Comparison of ENCODE assay signal across 26 mouse cellular contexts in genomic region chr19:57577256-57577655, GRCm38 (mm10). TPM values are rescaled to one million over a fixed set of nuclear protein-coding genes. Genes with fewer than 3 reads are reported as not detected.
DNase-seq lines count a peak whose midpoint lies in the region; ATAC-seq lines count a peak whose summit lies in the region.
"Had no signal": no experiment of that assay in that cellular context is flagged by ENCODE, and none has a peak within 500 bp of the region (broad histone marks: within the 10 kb centered on the region; RNA-seq: fewer than 3 reads in every experiment).

No protein-coding gene starts in this region.

- H3K9me3 ChIP-seq in forebrain, embryonic 15.5 days, result no peaks in the 10 kb centered on the region
- no peaks in the 10 kb centered on the region for H3K9me3 ChIP-seq in forebrain, embryonic 14.5 days (replicated peaks; ENCODE audit: control insufficient read depth, low read length)
- H3K9me3 ChIP-seq: embryonic facial prominence, embryonic 12.5 days; G1E; heart, embryonic 12.5 days; limb, embryonic 13.5 days; liver, embryonic 12.5 days had no signal

- no peaks in the 10 kb centered on the region for H3K27me3 ChIP-seq in forebrain, embryonic 15.5 days
- no peaks in the 10 kb centered on the region for H3K27me3 ChIP-seq in forebrain, embryonic 14.5 days (replicated peaks; ENCODE audit: control insufficient read depth, insufficient read depth, low read length)
- H3K27me3 ChIP-seq: embryonic facial prominence, embryonic 12.5 days; heart, embryonic 12.5 days; limb, embryonic 13.5 days; liver, embryonic 12.5 days; midbrain, embryonic 12.5 days had no signal

- no peak overlapping the region for H3K4me2 ChIP-seq in forebrain, embryonic 15.5 days (replicated peaks)
- H3K4me2 ChIP-seq in forebrain, embryonic 14.5 days (ENCODE audit: low read length), result no peak overlapping the region
- H3K4me2 ChIP-seq: embryonic facial prominence, embryonic 12.5 days; heart, embryonic 12.5 days; limb, embryonic 13.5 days; liver, embryonic 12.5 days; midbrain, embryonic 12.5 days had no signal

- H3K27ac ChIP-seq in forebrain, embryonic 15.5 days (replicated peaks), result 0 out of 2 replicates have a peak overlapping the region, but pooled peaks have one; percentile 10
- no peak overlapping the region for H3K27ac ChIP-seq in forebrain, embryonic 14.5 days (ENCODE audit: low read depth, low read length)
- H3K27ac ChIP-seq: embryonic facial prominence, embryonic 12.5 days; kidney, postnatal 0 days; limb, embryonic 13.5 days; liver, embryonic 12.5 days; stomach, postnatal 0 days had no signal

- no peak overlapping the region for H3K9ac ChIP-seq in forebrain, embryonic 15.5 days (replicated peaks)
- H3K9ac ChIP-seq in forebrain, embryonic 14.5 days (ENCODE audit: low read length), result no peak overlapping the region
- H3K9ac ChIP-seq: embryonic facial prominence, embryonic 12.5 days; heart, embryonic 12.5 days; limb, embryonic 13.5 days; liver, embryonic 12.5 days; midbrain, embryonic 12.5 days had no signal

- no peak for DNase-seq in forebrain, embryonic 14.5 days (ENCODE audit: low spot score)
- DNase-seq in layer of hippocampus, adult 9-11 months, result peak; percentile 39
- no peak for DNase-seq in layer of hippocampus, postnatal 25 days (ENCODE audit: extremely low spot score in 1 of 2, low spot score in 1 of 2)
- peak; percentile 30 for DNase-seq in right cerebral cortex, adult 18-20 months
- DNase-seq in right cerebral cortex, postnatal 4 days, result no peak
- no peak for DNase-seq in gastrocnemius, postnatal 25 days
- DNase-seq: adrenal gland, adult 8-10 months; cerebellum, adult 18-20 months; cerebellum, postnatal 14 days; gastrocnemius, postnatal 10 days; heart, adult 18-20 months; heart, postnatal 10 days; lung, adult 18-20 months; lung, postnatal 10 days; thymus, adult 2 months had no signal

- WGBS in forebrain, embryonic 15.5 days, result 41% methylated on average over 6 of the region's 6 CpGs
- WGBS in forebrain, embryonic 14.5 days, result 62% methylated on average over 6 of the region's 6 CpGs

- no peaks in the 10 kb centered on the region for H3K36me3 ChIP-seq in forebrain, embryonic 15.5 days
- no peaks in the 10 kb centered on the region for H3K36me3 ChIP-seq in forebrain, embryonic 14.5 days (ENCODE audit: control insufficient read depth, insufficient read depth, low read length)
- H3K36me3 ChIP-seq: embryonic facial prominence, embryonic 12.5 days; G1E; heart, embryonic 12.5 days; limb, embryonic 13.5 days; liver, embryonic 12.5 days; midbrain, embryonic 12.5 days had no signal

- H3K4me1 ChIP-seq in forebrain, embryonic 15.5 days, result peaks cover 33% of the 10 kb centered on the region
- H3K4me1 ChIP-seq in forebrain, embryonic 14.5 days (ENCODE audit: control insufficient read depth, insufficient read depth, low read length), result peaks cover 13% of the 10 kb centered on the region
- H3K4me1 ChIP-seq: heart, embryonic 12.5 days; limb, embryonic 13.5 days; liver, embryonic 12.5 days had no signal

- ATAC-seq in forebrain, embryonic 15.5 days (replicated peaks), result no peak
- ATAC-seq in forebrain, embryonic 14.5 days, result no peak
- ATAC-seq: activated CD4-positive, CD25-positive, alpha-beta regulatory T cell, adult 4 months; liver, embryonic 12.5 days had no signal

- no peak overlapping the region for H3K4me3 ChIP-seq in forebrain, embryonic 15.5 days
- H3K4me3 ChIP-seq in forebrain, embryonic 14.5 days (ENCODE audit: low read depth, low read length), result no peak overlapping the region
- H3K4me3 ChIP-seq: embryonic facial prominence, embryonic 12.5 days; erythroblast, embryonic 14.5 days; heart, embryonic 12.5 days; limb, embryonic 13.5 days; liver, embryonic 12.5 days; midbrain, embryonic 12.5 days had no signal

RNA-seq across cellular contexts. Expression of gene Atrnl1, which starts 33.6 kb away (rescaled TPM):
- polyA plus RNA-seq in forebrain, embryonic 15.5 days (2015; fragmentation: Nextera tagmentation; extraction: Ambion mirVana), result 8.0 and 8.9 TPM in 2 replicates
- polyA plus RNA-seq in forebrain, embryonic 14.5 days (2014; fragmentation: Nextera tagmentation; extraction: Ambion mirVana), result 6.9 TPM in 2 replicates
- 10 to 100 TPM; 62.6 to 67.3 TPM for total RNA-seq in layer of hippocampus, postnatal 25 days (2021)
- total RNA-seq in gastrocnemius, postnatal 25 days (2021), result 1 to 10 TPM; 7.2 to 7.5 TPM

Comparison
In these comparisons a context has a peak if more than half of its experiments do, and no peak if none do; other contexts are left out.
1. DNase-seq: peak in layer of hippocampus, adult 9-11 months (single experiment) and right cerebral cortex, adult 18-20 months (single experiment); none in forebrain, embryonic 14.5 days (single experiment), layer of hippocampus, postnatal 25 days (0 of 2), right cerebral cortex, postnatal 4 days (single experiment) and gastrocnemius, postnatal 25 days (single experiment).
2. RNA of gene Atrnl1, which starts 33.6 kb away (total RNA-seq): 62.6 to 67.3 TPM in layer of hippocampus, postnatal 25 days; 7.2 to 7.5 TPM in gastrocnemius, postnatal 25 days; every median in the first group is over 4 times any median in the second.